Mouse (Mus musculus) large intestine, adult 2 months (tissue): Measurements from ENCODE around the gene Il10ra. TPM values are rescaled to one million over a fixed set of nuclear protein-coding genes. Genes with fewer than 3 reads are reported as not detected.
A peak's percentile ranks its signal among the peaks of the same experiment; 100 is the strongest.

Experiments
- DNase-seq: peaks from one replicate; pipeline ENCODE4 v3.0.0-alpha.2; 2012; ENCODE audit warnings: low read depth, low spot score
- WGBS: fragments of 180-500 bp; shearing (Covaris S2); methylation state at CpG from one replicate; pipeline ENCODE4 v1.1.7; 2018; 5-methylcytosine and 5-hydroxymethylcytosine counted together
- polyA plus RNA-seq: library from polyadenylated mRNA; depleted of rRNA; stranded (reverse); fragments of >200 nt; gene quantifications from 2 replicates; pipeline ENCODE4 v1.2.3, GENCODE M21; 2012; rRNA removed

Gene Il10ra
- 6.0 and 7.7 TPM in 2 replicates for polyA plus RNA-seq

DNA sequence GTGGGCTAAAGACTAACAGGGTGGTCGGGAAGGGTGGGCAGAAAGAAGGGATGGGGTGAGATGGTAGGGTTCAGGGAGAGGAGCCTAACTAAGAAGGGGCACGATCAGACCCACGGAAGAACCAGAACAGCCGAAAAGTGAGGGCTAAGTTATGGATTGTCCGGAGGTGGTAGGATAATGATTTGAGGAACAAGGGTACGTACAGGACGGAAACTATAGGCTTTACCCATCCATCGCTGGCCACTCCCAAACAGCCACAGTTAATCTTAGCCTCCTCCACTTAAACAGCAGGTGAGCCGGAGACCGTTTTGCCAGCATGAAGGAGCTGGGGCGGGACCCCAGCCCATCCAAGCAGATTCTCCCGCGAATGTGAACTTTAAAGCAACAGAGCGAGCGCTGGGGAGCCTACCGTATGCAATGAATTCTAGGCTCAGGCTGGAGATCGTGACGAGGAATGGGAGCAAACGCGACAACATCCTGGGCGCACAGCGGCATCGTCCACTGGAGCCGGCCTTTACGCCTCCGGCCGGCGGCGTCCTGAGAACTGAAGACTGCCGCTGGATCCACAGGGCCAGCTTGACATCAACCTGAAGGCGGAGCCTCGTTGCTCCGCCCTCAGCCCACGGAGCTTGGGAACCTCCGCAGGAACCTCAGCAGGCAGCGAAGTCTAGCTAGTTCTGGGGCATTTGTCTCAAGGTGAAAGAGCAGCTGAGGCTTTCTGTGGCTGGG lies at the start of gene Il10ra:
TSS of gene Il10ra (minus strand) at position 553 of the 729 bp plus-strand sequence.
- peak; percentile 21 for DNase-seq
- WGBS = 9% methylated on average over 36 of the region's 36 CpGs

DNA sequence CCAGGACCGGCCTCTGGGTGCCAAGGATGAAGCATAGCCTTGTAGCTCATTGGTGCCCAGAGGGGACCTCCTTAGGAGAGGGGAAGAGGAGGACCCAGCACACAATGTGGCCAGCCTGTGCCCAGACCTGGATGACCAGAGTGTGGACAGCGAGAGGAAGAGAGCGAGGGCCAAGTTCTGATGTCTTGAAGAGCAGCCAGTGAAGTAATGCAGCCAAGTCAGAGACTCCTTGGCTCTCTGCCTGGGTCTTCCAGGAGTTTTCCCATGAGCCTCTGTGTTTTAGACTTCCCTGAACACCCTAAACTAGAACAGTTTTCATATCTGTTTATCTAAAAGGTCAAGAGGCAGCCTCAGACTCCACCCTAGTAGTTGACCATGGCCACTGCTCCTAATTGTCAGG lies 48.7 kb upstream of the Il10ra start:
- 38% methylated on average over 3 of the region's 3 CpGs for WGBS

DNA sequence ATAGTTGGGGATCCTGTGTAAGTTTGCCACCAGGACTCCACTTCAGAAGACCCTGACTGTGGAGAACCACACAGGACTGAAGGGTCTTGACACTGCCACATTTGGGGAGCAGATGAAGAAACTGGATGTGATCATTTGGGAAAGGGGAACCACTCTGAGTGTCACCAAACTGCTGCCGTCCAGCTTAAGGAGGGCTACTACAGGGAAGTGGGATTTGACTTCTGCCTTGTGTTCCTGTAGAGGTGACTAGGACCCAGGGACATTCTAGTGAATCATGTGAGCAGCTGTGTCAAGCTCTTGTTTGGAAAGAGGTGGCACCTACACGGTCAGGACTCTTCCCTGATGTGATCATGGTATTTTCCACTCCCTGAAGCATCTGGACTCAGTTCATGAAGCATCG lies 45.0 kb upstream of the Il10ra start:
- WGBS = 71% methylated on average over 3 of the region's 3 CpGs
- DNase-seq = no peak

More for the DNA sequence above, 48.7 kb upstream of the Il10ra start:
- DNase-seq = no peak

GRCm38 (mm10) chr9:45311858-45312257 lies 42.9 kb upstream of the Il10ra start:
- WGBS = 47% methylated on average over 6 of the region's 6 CpGs
- no peak for DNase-seq

GRCm38 (mm10) chr9:45308521-45308920 lies 39.6 kb upstream of the Il10ra start:
- no peak for DNase-seq
- 77% methylated on average over 5 of the region's 5 CpGs for WGBS

DNA sequence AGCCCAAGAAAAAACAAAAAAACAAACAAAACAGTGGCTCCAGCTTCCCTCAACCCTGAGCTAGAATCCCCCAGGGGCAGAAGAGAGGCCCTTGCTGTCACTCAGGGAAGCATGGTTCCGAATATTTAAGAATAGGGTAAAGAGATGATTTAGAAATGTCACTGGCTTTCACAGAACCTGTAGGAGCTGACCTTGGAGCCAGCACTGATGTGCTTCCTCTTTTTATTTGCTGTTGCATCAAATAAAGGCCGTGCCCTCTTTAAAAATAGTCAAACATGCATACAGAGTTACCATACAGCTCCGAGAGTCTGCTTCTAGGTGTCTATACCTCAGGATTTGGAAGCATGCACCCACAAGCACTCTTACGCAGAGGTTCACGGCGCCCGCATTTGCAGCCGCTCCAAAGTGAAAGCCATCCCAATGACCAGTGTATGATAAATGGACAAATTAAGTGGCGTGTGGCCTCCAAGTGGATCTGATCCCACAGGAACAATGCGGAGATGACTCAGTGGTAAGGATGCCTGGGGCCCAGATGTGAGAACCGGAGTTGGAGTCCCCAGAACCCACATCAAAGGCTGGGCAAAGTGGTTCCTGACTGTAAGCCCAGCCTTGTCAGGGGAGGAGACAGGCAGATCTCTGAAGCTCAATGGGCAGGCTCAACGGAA lies 37.9 kb upstream of the Il10ra start:
- DNase-seq = no peak
- 86% methylated on average over 12 of the region's 12 CpGs for WGBS

GRCm38 (mm10) chr9:45301771-45302170 lies 32.8 kb upstream of the Il10ra start:
- WGBS = 90% methylated on average over 8 of the region's 8 CpGs
- DNase-seq = no peak

DNA sequence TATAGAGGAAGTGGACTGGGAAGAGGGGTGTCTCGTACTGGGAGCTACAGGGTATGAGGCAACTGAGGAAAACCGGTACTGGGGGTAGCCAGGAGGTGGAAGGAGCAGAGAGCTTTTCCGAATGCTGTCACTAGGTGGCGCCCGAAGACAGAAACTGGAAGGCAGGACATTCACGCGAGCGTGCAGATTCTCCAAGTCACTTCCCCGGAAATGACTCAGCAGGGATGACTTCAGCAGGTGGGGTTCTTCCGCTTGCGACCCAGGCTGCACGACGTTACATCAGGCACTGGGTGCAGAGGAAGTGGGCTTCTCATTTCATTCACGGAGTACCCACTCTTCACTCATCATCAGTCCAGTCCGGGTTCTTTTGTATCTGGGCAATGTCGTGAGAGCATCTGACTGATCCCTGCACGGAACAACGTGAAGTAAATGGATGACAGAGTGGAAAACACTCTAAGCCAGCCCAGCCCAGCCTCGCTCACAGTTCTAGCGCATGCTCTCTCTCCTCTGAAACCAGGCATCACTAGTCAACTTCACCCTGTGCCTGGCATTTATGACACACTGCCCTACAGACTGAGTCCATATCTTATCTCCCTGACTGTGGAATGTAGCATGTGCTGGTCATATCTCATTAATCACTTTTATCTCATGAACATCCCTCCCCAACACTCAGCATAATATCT lies 31.6 kb upstream of the Il10ra start:
- WGBS = 6% methylated on average over 20 of the region's 20 CpGs
- DNase-seq = peak; percentile 70

GRCm38 (mm10) chr9:45299231-45300006 lies 30.5 kb upstream of the Il10ra start:
- WGBS = 75% methylated on average over 11 of the region's 11 CpGs
- DNase-seq = no peak

- DNase-seq = no peak
- 35% methylated on average over 10 of the region's 10 CpGs for WGBS
These were observed 25.5 kb upstream of the Il10ra start for GRCm38 (mm10) chr9:45294210-45295011.

DNA sequence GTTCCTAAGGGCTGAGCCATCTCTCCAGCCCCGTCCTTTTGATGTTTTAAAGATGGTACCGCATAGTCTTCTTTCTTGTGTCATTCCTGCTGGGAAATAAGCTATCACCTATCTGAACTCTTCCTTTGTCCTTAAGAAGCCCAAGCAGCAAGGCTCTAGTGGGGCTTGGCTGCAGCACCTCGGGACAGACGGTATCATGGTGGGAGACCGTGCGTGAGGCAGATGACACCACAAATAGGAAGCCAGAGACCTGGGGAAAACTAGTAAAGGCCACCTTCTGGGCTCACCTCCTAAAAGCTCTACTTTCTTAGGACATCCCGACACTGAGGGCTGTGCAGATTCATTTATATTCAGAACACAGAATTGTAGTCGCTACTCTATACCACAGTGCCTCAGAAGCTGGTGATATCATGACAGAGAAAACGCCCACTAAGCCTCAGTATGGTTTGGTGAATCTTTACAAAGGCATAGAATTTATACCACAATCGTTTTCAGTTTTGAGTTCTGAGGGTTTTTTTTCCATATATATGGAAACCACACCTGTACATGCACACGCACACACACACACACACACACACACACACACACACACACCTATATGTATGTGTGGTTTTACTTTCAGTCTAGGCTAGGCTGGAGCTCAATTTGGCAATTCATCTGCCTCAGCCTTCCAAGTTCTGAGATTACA lies 22.7 kb upstream of the Il10ra start:
- no peak for DNase-seq
- WGBS = 83% methylated on average over 11 of the region's 11 CpGs

DNA sequence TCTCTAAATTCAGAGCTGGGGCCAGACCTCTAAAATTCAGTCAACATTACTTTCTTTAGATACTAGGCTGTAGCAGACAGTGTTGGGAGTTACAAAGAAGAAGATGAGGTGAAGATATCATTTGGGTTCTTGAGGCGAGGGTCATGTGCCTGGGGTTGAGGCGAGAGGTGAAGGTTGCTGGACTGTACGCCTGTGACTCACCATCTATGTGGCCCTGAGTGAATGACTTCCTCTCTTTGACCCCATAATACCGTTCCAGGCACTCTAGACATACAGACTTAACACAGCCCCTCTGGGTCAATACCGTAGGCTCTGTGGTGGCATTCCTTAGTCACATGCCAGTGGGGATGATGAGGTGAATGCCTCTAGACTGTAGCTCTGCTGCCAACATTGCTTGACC lies 13.5 kb upstream of the Il10ra start:
- DNase-seq = no peak
- 76% methylated on average over 5 of the region's 5 CpGs for WGBS

- no peak for DNase-seq
- 78% methylated on average over 3 of the region's 3 CpGs for WGBS
These were observed 11.9 kb upstream of the Il10ra start for GRCm38 (mm10) chr9:45280891-45281290.

DNA sequence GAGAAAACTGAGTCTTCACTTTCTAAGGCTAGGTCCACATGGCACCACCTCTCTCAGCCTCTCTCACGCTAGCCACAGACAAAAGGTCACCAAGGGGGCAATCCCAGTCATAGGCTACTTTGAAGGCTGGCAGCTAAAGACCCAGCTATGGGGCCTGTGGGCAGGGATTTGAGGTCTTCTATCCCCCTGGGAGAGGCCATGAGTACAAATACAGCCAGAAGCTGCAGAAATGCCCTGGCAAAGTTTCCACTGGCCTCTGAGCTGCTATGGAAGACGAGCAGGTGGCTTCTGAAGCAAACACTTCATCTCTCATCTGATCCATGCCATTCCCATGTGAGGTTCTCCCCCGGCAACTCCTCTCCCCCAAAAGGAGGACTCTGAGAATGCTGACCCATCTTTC lies 11.1 kb upstream of the Il10ra start:
- WGBS = 77% methylated on average over 3 of the region's 3 CpGs
- no peak for DNase-seq

- WGBS = 92% methylated on average over 2 of the region's 2 CpGs
- no peak for DNase-seq
These were observed 5.7 kb upstream of the Il10ra start for GRCm38 (mm10) chr9:45274635-45275034.

- no peak for DNase-seq
- 89% methylated on average over 4 of the region's 4 CpGs for WGBS
These were observed 5.3 kb upstream of the Il10ra start for GRCm38 (mm10) chr9:45274218-45274617.

- 69% methylated on average over 5 of the region's 5 CpGs for WGBS
- no peak for DNase-seq
These were observed 3.3 kb upstream of the Il10ra start for GRCm38 (mm10) chr9:45272213-45272612.

DNA sequence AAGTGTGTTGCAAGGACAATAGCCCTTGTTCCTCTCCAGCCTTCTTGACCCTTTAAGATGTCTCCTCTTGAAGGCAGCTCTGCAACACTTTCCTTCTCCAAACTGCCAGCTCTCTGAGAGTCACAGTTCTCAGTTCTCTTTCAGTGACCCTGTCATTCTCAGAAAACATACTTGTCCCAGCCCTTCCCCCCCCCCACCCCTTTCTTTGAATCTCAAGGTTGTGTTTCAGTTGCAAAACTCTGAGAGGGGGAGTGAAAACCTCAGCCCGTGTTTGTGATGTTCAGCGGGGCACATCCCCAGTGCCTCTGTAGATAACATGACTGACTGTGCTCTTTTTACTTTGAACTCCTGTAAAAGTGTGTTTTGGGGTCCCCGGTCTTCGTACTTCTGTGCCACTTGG lies 870 bp downstream of the Il10ra start:
- WGBS = 67% methylated on average over 4 of the region's 4 CpGs
- DNase-seq = no peak

- WGBS = 80% methylated on average over 4 of the region's 4 CpGs
These were observed 1.9 kb downstream of the Il10ra start for GRCm38 (mm10) chr9:45267099-45267498.

More at GRCm38 (mm10) chr9:45267099-45267498, 1.9 kb downstream of the Il10ra start:
- no peak for DNase-seq
